Mouse (Mus musculus): Measurements from ENCODE around the gene Abcb9.

The Abcb9 gene

DNA sequence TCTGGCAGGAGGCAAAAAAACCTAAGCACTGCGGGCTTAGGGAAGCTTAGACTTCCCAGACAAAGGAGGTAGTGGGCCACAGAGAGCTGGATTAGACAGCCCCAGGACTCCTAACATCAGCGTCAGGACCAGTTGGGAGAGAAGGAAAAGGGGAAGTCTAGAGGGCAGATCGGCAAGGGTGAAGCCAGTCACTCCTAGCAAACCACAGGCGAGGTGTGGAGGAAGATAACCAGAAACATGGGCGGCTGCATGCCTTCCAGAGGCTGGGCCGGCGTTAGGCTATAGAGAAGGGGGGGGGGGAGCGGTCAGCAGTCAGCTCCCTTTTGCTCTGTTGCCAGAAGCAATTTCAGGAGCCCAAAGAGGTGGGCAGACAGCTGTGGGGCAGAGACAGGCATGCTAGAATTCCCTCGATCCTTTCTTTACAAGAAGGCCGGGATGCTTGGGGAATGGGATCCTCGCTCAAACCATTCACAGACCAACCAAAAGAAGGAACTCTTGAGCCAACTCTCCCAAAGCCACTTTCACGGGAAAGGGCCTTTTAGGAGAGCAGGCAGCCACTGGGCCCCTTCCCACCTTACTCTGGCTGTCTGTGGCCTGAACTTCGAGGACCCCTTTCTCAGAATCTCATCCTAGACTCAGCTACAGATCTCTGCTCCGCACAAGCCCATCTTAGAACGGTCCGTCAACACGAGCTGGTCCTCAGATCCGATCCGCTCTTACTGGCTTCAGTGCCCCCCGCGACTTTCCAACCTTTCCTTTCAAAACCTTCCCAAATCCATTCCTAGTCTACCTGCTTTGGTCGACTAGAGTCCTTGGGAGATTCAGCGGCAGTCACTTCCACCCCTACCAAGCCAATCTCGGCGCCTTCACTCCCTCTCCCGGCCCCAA lies 64.3 kb downstream of the Abcb9 start:
- no peak for DNase-seq (ENCODE audit: low spot score)

DNA sequence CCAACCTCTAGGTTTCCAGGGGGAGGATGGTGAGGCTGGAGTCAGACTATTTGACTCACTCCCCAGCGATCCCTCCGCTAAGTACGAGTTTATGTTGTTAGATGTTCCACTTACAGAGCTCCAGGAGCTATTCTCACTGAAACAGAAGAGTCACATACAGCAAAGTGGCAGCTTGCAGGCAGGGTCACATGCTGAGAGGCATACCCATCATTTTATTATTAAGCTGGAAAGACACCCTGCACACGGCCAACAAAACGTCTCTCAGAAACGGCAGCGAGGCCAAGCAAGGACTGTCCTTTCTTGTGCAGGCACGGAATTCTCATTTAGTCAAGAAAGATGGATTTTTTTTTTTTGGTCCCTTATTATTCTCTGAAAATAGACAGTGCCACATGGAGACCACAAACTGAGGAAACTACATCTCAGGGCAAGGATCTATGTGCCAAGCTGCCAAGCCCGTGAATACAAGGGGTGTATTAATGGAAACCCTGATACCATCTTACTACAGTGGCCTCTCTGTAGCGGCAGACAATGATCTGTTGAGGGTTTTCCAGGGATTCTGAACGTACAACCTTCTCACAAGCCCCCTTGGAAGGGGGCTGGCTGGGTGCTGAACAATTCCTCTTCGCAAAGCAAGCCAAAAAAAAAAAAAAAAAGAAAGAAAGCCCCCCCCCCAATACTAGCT lies 65.1 kb downstream of the Abcb9 start:
- no peak for DNase-seq (ENCODE audit: low spot score)

DNA sequence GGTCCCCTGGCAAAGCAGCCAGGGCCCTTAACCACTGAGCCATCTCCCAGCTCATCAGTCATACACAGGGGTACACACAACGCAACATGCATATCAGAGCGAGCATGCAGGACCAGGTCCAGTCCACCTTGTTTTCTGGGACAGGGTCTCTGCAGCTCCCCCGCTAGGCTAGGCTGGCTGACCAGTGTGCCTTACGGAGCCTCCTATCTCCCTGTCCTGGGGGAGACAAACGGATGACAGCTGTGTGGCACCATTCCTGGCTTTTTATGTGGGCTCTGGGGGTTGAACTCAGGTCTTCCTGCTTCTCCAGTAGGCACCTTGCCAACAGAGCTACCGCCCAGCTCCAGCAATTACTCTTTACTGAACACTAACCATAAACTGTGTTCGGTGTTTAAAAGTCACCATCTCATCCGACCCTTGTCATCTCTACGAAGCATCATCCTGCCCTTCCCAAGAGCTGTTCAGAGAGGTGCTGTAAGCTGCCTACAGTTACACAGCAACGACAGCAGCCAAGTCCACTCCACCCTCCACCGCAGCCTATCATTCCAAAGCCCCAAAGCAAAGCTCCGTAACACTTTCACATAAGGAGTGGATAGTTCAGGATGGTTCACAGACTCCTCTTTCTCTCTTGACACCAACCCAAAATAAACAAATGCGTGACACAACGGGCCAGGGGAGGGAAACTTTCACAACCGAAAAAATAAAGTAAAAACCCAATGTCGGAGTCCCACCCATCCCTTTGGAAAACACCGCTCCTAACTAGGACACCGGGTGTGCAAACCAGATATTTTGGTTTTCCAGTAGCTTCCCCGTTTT lies 66.2 kb downstream of the Abcb9 start:
- no peak for DNase-seq (ENCODE audit: low spot score)

DNA sequence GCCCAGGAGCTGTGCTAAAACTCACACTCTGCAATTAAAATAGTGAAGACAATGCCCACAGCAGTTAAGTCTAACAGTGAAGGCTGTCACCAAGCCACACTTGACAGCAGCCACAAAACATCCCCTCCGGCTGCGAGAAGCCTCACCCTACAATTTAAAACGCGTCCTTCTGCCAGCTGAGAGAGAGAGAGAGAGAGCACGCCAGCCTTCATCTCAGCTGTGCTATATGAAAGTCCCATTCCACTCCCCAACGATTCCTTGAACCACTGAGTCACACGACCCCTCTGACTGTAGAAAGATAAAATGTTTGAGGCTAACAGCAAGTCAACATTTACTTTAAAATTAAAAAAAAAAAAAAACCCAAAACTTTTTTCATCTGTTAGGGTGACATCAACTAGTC lies 66.9 kb downstream of the Abcb9 start:
- DNase-seq (ENCODE audit: low spot score), result no peak

DNA sequence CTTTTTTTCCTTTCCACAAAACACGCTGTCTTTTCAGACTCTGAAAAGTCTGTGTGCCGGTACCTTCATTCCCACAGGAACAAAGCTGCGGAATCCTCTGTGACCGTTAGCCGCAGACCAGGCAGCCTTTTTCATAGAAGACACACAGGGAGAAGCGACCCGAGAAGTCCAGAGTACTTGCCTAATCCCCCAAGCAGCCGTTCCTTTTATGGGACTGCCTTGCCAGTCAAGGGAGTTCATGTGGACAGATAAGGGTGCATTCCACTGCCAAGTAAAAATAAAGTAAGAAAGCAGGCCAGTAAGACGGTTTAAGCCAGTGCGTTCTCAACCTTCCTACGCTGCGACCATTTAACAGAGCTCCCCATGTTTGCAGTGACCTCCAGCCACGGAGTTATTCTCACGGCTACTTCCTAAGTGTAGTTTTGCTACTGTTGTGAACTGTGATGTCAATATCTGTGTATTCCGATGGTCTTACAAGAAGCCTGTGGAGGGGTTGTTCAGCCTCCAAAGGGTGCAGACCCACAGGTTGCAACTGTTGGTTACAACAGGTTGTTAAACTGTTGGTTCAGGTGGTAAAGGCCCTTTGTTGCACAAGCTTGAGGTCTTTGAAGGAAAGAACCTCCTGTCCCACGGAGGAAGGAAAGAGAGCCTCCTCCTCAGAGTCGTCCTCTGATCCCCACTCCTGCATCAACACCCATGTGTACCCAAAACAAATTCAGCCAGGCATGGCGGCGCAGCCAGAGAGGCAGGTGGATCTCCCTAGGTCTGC lies 67.7 kb downstream of the Abcb9 start:
- no peak for DNase-seq (ENCODE audit: low spot score)

DNA sequence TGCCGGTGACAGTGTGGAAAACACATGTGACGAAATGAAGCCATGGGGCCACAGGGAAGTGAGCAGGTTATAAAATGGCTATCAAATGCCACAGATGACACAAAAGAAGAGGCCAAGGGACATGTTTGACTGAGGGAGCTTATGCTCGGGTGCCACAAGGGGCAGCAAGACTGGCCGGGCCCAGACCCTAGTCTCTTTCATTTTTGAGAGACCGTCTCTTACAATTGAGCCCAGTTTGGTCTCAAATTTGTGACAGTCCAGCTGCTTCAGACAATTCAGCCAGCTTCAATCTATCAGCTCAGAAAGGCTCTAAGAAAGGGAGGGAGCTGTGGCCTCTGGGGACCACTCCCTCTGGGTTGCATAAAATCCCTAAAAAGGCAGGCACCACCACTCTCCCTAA lies 69.0 kb downstream of the Abcb9 start:
- DNase-seq (ENCODE audit: low spot score), result no peak

DNA sequence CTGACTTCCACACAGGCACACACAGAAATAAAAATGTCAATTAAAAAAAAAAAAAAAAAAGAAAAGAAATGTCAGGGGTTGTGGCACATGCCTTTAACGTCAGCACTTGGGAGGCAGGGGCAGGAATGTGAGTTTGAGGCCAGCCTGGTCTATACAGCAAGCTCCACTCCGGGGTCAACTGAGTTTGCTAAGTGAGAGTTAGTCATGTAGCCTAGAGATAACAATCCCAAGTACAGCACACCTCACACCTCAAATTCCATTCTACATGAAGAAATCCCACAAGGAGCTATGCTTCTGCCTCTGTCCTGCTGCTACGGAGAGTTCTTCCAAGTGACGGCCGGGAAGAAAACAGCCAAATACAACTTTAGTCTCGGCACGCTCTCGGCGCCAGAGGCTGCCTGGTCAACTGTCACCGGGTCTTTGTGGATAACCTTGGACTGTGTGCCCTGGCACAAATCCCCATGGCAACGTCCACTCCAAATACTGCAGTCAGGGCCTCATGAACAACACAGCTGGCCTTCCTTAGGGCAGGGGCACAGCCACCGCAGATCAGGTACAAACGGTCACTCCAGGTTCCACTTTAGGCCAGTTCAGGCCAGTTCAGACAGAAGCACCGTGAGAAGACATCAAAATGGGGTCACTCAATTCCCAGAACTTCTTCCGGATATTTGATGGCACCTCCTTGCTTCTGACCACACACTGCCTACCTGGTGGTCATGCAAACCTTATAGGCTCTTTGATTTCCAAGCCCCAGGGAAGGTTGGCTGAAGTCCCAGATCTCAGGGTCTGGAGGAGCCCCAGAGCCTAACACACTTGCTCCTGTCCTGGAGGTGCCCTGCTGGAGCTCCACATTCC lies 69.8 kb downstream of the Abcb9 start:
- no peak for DNase-seq (ENCODE audit: low spot score)

DNA sequence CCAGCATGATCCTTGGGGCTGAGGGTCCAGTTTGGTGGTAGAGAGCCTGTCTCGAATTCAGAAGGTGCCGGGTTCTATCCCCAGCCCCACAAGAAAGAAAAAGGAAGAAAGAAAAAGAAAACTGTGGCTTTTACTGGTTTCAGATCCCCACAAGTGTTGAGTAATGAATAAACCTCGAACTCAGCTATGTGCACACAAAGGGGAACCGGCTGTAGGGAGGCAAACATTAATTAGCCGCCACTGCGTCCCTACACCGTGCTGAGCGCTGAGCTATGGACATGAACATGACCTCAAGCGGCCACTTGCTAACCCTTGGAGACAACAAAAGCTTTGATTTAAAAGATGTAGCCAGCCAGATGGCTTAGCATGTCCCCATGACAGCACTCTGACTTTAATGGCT lies 70.5 kb downstream of the Abcb9 start:
- DNase-seq (ENCODE audit: low spot score), result no peak

DNA sequence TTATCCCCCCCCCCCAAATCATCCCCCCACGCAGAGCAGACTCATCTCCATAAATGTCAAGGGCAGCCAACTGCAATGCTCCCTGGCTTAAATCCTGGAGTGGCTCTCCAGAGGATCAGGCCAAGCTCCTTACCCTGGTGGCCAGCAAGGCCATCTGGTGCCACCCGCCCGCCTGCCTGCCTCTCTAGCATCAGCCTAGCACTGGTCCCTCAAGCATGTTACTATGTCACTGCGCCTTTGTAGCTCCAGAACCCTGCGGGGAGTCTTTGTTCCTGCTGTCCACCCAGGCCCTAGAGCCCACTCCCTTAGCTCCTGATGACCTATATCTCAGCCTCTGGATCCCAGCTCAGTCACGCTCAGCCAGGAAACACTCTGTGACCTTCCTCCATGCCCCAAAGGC lies 70.9 kb downstream of the Abcb9 start:
- no peak for DNase-seq (ENCODE audit: low spot score)

DNA sequence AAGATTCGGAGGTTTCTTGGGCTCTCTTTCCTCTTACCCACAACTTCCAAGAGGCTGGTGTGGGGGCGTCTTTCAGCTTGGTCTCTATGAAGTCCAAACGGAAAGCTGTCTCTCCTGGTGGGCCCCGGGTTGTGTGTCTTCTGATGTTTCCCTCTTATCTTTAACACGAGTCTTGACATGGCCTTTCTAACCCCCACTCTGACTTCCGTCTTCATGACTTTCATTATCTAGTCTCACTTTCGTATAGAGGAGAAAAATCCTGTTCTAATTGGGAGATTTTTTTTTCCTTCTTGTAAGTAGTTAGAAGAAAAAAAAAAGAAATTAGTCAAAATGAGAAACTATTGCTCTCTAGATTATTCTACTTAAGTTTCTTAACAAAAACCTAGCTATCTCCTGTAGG lies 73.2 kb downstream of the Abcb9 start:
- DNase-seq (ENCODE audit: low spot score), result no peak

DNA sequence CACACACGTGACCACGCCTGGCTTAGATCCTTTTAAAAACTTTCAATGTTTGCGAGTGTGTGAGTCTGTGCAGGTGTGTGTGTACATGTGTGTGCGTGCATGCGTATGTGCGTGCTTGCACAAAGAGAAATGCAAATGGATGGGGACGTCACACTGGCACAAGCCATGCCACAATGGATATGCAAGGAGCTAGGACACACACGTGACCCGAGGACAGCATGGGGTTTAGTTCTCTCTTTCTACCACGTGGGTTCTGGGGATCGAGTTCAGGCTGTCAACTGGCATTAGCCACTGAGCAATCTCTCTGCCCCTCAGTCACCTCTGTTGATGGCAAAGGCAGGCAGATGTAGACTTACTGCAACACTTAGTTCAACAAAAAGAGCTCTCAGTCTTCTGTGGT lies 73.9 kb downstream of the Abcb9 start:
- DNase-seq (ENCODE audit: low spot score), result no peak

DNA sequence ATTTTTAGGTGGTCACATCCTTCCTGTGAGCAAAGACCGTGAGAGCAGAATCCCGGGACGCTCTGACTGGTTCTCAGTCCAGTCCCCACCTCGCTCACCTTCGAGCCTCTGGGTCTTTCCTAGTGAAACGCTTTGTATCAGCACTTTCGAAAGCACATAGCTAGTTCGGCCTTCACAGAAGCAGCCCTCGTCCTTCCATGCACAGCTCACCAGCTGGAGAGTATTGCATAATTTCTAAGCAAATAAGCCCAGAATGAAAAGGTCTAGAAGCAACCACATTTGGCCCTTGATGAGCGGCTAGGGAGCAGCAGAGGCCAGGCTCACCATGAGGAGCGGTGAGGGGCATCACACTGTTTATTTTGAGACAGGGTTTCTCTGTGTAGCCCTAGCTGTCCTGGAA lies 74.5 kb downstream of the Abcb9 start:
- DNase-seq (ENCODE audit: low spot score), result no peak

DNA sequence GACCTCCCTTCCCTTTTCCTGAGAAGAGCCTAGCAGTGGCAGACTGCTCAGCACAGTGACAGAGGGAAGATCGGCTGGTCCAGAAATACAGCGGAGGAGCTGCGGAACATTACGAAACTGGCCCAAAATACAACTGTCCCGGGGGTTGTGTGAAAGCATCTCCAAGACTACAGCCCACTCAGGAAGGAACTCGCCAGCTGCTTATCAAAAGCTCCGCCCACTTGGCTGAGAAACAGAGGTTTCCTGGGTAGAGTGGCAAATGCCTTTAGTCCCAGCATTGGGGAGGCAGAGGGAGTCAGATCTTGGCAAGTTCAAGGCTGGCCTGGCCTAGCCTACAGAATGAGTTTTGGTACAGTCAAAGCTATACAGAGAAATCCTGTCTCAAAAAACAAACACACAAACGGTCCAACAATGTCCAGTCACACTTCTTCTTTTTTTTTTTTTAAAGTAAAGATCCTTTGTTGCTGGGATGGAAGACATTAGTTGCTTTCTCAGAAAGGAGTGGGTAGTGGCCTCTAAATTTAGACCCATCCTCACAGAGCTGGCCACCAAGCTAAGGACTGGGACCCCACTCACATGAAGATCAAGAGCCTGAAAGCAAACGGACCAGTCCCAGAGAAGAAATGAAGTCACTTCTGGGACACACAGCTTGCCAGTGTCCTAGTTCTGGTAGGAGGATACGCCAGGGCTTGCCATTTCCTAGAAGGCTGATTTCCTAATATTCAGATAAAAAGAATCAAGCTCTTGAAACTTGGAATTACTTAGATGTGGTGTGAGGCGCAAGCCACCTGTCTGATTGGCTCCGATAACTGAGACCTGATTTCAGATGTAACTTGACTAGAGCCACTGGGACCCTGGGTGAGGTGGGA lies 76.0 kb downstream of the Abcb9 start:
- peak; percentile 78 for DNase-seq (ENCODE audit: low spot score)

DNA sequence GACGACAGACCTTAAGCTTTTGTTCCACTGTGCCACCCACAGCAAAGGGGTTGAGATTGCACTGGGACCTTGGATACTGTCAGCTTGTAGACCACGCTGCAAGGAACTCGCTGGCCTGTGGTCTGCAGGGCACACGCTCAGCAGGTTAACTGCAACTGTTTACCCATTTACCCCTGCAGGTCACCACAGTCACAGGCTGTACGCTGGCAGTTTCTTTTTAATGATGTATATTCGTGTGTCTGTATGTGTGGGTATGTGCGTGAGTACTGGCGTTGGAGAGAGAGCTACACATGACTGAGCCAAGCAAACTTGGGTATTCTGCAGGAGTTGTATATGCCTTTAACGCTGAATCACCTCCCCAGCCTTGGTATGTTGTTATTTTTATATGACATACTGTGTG lies 76.9 kb downstream of the Abcb9 start:
- no peak for DNase-seq (ENCODE audit: low spot score)

DNA sequence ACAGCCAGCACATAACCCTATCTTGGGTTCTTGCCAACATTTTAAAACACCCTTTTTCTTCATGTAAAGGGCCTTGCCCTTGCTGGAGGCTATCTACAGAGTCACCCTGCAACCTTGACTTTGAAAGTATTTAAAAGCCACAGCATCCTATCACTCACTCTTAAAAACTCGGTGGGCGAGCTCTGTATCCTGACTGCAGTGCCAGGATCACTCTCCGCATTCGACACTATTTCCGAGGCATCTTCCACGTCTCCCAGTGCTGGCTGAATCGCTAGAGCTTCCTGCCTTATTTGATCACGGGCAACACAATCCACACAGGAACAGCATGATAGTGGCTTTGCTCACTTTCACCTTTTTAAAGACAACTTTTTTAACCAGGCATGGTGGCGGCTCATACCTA lies 77.7 kb downstream of the Abcb9 start:
- DNase-seq (ENCODE audit: low spot score), result no peak

DNA sequence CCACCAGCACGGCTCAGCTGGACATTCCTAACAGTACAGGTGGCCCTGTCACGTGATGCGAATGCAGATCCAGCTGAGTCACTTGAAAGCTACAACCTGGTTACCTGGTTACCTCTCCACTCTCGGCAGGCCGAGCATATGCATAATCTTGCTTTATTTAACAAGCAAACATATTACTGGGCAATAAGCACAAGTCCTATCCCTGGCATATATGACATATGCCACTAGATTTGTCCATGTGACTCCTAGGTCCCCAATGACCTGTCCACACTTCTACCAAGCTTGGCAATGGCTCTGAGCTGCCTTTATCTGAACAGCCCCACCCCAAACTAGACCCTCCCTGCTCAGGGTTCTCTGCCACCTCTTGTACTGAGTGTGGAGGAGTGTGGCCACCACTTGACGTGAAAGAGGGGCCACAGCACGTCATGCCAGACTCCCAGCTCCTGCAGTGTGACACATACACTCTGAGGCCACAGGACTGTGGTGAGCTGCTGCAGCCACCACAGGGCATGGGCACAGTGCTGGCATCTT lies 79.2 kb downstream of the Abcb9 start:
- no peak for DNase-seq (ENCODE audit: low spot score)

DNA sequence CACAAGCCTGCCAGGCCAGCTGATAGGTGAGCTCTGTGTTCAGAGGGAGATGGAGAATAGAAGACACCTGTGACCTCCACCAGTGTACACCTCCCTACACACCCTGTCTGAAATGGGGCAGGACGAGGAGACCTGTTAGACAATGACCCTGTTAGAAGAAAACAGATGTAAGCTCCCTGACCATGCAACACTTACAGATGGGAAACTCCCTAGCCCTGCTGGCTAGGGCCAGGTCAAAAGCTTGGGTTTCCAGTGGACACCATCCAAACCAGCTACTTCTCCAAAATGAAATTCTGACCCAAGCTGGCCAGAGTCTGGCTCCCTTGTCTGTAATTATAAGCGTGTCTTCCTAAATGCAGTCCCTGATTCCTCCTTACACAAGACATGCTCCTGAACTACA lies 79.9 kb downstream of the Abcb9 start:
- no peak for DNase-seq (ENCODE audit: low spot score)

DNA sequence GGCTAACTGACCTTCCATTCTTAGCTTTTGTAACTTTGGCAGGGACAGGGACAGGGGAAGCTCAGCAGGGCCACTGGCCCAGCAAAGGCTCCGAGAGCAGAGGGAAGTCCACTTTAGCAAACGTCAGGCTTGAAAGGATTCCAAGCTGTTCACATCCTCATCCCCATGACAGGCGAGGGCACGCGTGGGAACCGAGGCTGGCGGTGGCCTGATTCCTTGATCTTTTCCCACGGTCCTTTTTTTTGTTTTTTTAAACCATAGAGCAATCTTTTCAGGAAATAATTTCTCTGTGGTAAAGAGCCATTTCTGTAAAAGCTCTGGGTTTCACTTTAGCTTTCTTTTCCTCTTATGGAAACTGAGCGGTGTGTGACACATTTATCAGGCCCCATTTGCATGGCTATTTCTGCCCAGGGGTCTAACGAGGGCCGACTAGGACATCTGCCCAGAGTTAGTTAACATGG lies 80.8 kb downstream of the Abcb9 start:
- DNase-seq (ENCODE audit: low spot score), result no peak

DNA sequence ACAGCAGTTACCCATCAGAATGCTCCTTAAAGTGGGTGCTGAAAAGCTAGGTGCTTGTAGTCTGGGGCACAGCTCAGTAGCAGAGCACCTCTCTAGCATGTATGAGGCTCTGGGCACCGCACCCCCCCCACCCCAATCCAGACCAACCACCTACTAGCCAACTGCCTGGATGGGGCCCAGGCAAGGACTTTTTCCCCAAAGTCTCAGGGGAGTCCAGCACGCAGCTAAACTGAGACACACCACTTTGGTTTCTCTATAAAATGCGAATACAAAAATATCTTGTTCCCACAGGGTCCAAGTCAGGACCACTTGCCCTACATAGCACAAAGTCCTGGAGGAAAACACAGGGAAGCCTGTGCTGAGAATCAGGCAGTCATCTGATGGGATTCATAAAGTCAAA lies 81.4 kb downstream of the Abcb9 start:
- DNase-seq (ENCODE audit: low spot score), result no peak

DNA sequence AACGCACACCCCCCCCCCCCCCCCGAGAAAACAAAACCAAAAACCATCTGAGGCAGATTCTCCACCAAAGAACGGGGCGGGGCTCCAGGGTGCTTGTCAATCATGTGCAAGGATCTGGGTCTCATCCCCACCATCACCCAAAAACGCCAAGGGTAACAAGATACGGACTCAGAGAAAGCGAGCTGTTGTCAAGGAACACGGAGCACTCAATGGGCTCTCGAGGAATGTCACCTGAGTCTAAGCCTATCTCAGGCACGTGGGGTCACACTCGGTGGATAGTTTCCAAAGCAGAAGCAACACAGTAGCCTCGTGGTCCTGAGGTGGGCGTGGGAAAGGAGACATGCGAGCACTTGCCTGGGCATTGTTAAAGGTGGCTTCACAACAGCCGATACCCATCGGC lies 81.9 kb downstream of the Abcb9 start:
- no peak for DNase-seq (ENCODE audit: low spot score)

Data from testis, postnatal 10 days (tissue).